Mouse (Mus musculus) small intestine, adult 2 months (tissue): ENCODE results near the gene Smim23.

Source experiments
- CTCF ChIP-seq: fragments of 200-500 bp; IDR thresholded peaks from 2 replicates; pipeline ENCODE4 v1.5.1; 2012; ENCODE audit warnings: low read depth, mild to moderate bottlenecking, control low read depth, inconsistent platforms, low read length, moderate library complexity, mixed read lengths; ENCODE audit not compliant: insufficient replicate concordance, insufficient read length; ENCODE audit errors: extremely low read depth
- POLR2A ChIP-seq: fragments of 200-500 bp; IDR thresholded peaks from 2 replicates; pipeline ENCODE4 v1.6.1; 2012; ENCODE audit warnings: low read depth, mild to moderate bottlenecking, control low read depth, inconsistent platforms, low read length, moderate library complexity

DNA sequence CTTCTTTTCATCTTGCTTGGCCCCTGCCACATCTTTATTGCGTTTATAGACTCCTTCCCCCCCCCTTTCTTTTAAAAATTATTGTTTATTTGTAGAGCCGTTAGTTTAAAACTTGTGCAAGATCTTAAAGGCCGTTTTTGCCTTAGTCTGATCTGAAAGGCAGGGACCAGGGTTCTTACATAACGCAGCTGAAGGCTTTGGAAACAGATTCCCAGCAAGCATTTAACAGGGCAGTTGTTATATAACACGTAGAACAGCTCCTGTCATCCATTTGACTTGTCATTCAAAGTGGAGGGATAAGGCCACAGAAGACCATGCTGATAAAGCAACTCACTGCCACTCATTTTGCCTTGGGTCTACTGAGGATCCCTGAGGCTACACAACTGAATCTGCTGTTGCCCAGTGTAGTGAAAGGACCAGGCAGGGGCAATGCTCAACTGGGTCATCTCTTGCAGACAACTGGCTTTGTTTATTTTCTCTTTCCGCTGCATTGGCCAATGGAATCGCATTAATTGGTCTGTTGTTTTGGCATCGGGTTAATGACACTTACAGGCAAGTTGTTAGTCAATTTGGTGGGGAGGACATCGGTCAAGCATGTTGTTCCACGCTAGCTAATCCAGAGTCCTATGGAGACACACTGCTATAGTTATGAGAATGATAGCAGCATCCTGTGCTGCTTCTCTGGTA lies 29.5 kb downstream of the Smim23 start:
- no peak for TF ChIP-seq CTCF
- TF ChIP-seq POLR2A: no peak
